ENCODE assay signal across 8 mouse cellular contexts in the genomic region with DNA sequence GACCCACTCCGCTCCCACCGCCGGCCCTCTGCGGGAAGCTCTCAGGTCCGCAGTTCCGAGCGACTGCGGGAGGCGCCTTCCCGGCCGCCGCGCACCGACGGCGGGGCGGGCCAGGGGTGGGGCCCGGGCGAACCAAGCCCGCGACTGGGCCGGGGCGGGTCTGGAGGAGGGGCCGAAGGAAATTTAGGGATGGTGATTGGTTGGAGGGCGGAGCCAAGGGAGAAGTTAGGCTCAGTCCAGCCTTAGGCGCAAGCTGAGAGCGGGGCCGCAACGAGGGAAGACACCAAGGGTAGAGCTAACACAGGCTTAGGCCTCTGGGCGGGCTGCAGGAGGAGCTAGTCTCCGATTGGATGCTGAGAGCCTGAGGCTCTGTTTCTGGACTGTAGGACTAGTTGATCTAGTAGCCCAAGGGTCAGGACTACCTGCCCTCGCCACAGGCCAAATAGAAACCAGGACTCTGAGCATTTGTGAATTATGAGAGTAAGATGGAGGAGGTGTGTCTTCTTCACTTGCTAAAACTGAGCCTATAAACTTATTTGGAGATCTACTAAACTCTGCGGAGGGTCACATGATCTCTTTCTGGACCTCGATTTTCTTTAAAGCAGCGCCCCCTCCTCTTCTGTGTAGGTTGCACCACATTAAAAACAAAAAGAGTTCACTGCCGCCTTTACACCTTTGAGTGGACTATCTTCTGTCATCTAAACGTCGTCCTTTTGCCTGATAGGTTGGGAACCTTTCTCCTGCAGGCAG. TPM values are rescaled to one million over a fixed set of nuclear protein-coding genes. Genes with fewer than 3 reads are reported as not detected.
A peak's percentile ranks its signal among the peaks of the same experiment; 100 is the strongest.
DNase-seq lines count a peak whose midpoint lies in the region; ATAC-seq lines count a peak whose summit lies in the region.

Gene Gnai2, minus strand, starts transcription at position 89 of the 750 bp plus-strand sequence.

- H3K9ac ChIP-seq in hindbrain, embryonic 11.5 days (ENCODE audit: low read depth, low read length) = peak within 1 kb of the TSS; percentile 94

- H3K27ac ChIP-seq in hindbrain, embryonic 11.5 days (ENCODE audit: low read depth, low read length) = peak within 1 kb of the TSS; percentile 99

- H3K4me2 ChIP-seq in hindbrain, embryonic 11.5 days (replicated peaks; ENCODE audit: low read depth, low read length) = peak within 1 kb of the TSS; percentile 87

- H3K4me3 ChIP-seq in hindbrain, embryonic 11.5 days (ENCODE audit: low read depth, low read length) = peak within 1 kb of the TSS; percentile 91

- H3K36me3 ChIP-seq in hindbrain, embryonic 11.5 days (ENCODE audit: control insufficient read depth, insufficient read depth, low read length) = no peaks in the 10 kb centered on the region

- H3K4me1 ChIP-seq in hindbrain, embryonic 11.5 days (replicated peaks; ENCODE audit: control insufficient read depth, insufficient read depth, low read length) = peaks cover 22% of the 10 kb centered on the region

- H3K27me3 ChIP-seq in hindbrain, embryonic 11.5 days (ENCODE audit: control insufficient read depth, insufficient read depth, low read length) = no peaks in the 10 kb centered on the region

- H3K9me3 ChIP-seq in hindbrain, embryonic 11.5 days (ENCODE audit: control insufficient read depth, low read length) = no peaks in the 10 kb centered on the region

- peak; percentile 89 for ATAC-seq in hindbrain, embryonic 11.5 days (ENCODE audit: low FRiP score)

- DNase-seq in MN1 (ENCODE audit: low spot score) = peak; percentile 96
- DNase-seq in cerebellum, adult 9-11 months = peak; percentile 97
- DNase-seq in frontal cortex, adult 2 months (ENCODE audit: extremely low spot score in 1 of 2, low spot score in 1 of 2) = peak; percentile 87 to 94
- peak; percentile 95 for DNase-seq in hindbrain, embryonic 11.5 days (ENCODE audit: low spot score)
- DNase-seq in layer of hippocampus, postnatal 10 days (ENCODE audit: low spot score in 2 of 2) = peak; percentile 90 to 93
- peak; percentile 99 for DNase-seq in lung, postnatal 10 days
- peak; percentile 97 for DNase-seq in ovary, postnatal 36 days (ENCODE audit: low spot score)
- peak; percentile 97 to 98 for DNase-seq in thymus, postnatal 36 days

- WGBS in hindbrain, embryonic 11.5 days = 2% methylated on average over 38 of the region's 38 CpGs

RNA-seq across cellular contexts. Expression of gene Gnai2, which starts in this region (rescaled TPM):
- 334 and 351 TPM in 2 replicates for polyA plus RNA-seq in frontal cortex, adult 2 months (2012; rRNA removed)
- 529 and 534 TPM in 2 replicates for polyA plus RNA-seq in hindbrain, embryonic 11.5 days (2014; fragmentation: Nextera tagmentation; extraction: Ambion mirVana)
- total RNA-seq in layer of hippocampus, postnatal 10 days (2021) = 100 to 1,000 TPM; 254 to 263 TPM

Comparison
In these comparisons a context has a peak if more than half of its experiments do, and no peak if none do; other contexts are left out.
1. Peak in every context shown above with its lines: DNase-seq, ATAC-seq, H3K4me3 ChIP-seq and H3K27ac ChIP-seq.